Mouse (Mus musculus) frontal cortex, postnatal 36 days (tissue): Measurements from ENCODE around the gene Prom2.
A peak's percentile ranks its signal among the peaks of the same experiment; 100 is the strongest.

Source experiments
- DNase-seq, 2 experiments: peaks; one replicate each; pipeline ENCODE4 v3.0.0; 2022; ENCODE audit warnings: low spot score in 2 of 2

The Prom2 gene

GRCm38 (mm10) chr2:127523950-127524729 is 17.1 kb downstream of the Prom2 start:
- no peak for DNase-seq

DNA sequence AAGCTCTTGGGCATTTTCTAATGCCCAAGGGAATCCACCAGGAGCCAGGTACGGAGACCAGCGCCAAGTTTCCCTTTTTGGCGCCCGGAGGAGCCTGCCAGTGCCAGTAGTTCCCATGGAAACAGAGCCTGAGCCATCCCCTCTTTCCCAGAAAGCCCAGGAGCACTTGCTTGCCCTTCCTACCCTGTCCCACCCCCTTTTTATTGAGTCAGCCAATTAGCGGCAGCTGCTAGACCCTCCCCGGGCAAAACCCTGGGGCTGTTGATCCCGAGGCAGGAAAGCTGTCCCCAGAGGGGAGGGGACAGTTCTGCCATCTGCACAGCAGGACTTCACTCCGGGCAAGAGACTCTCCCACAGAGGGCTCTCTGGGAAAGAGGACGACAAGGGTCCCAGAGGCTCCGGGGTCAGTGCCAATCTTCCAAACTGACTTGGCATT is 19.2 kb downstream of the Prom2 start, which contains the start of gene Kcnip3:
Kcnip3 (minus strand) TSS at position 89 of the 436 bp plus-strand sequence.
- DNase-seq = peak; percentile 75 to 80

DNA sequence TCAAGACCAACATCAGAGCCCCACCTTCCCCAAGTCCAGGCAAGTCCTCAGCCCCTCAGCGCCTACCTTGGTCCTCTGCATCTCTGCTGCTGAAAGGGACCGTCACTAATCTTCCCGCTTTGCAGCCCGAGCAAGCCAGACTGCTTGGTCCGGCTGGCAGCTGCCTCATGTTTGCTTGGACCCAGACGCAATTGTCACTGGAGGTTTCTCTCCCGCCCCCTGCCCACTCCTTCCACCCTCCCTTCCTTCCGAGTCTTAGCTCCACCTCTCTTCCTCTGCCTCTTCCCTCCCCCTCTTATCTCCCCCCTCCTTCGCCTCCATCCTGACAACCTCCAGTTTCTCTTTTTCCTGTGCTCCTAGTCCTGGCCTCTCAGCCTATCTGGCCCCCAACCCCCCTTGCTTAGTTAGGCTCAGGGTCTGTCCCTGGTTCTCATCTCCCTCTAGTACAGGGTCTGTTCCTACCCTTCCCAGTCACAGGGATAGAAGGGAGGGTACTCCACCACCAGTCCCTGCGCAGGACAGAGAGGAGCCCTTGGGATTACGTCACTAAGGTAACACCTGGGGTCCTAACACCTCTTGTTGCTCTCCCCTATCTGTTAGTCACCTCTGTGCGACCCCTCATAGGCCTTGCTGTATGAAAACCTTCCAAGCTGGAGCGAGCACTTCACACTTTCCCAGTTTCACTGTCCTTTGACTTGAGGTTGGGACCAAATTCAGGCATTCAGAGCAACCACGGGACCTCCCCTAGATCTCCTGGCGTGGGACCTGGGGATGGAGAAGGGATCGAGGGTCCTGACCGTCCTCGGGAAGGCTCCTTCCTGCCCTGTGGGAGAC is 19.9 kb downstream of the Prom2 start:
- DNase-seq = peak in 1 of 2 experiments; percentile 79

- DNase-seq = no peak
These were observed 21.1 kb downstream of the Prom2 start for GRCm38 (mm10) chr2:127520123-127520522.

GRCm38 (mm10) chr2:127519308-127519707 is 22.0 kb downstream of the Prom2 start:
- no peak for DNase-seq

GRCm38 (mm10) chr2:127518831-127519230 is 22.4 kb downstream of the Prom2 start:
- DNase-seq = no peak

GRCm38 (mm10) chr2:127518273-127518672 is 23.0 kb downstream of the Prom2 start:
- DNase-seq = peak in 1 of 2 experiments; percentile 69

- peak in 1 of 2 experiments; percentile 84 for DNase-seq
These were observed 24.2 kb downstream of the Prom2 start for GRCm38 (mm10) chr2:127517081-127517480.

DNA sequence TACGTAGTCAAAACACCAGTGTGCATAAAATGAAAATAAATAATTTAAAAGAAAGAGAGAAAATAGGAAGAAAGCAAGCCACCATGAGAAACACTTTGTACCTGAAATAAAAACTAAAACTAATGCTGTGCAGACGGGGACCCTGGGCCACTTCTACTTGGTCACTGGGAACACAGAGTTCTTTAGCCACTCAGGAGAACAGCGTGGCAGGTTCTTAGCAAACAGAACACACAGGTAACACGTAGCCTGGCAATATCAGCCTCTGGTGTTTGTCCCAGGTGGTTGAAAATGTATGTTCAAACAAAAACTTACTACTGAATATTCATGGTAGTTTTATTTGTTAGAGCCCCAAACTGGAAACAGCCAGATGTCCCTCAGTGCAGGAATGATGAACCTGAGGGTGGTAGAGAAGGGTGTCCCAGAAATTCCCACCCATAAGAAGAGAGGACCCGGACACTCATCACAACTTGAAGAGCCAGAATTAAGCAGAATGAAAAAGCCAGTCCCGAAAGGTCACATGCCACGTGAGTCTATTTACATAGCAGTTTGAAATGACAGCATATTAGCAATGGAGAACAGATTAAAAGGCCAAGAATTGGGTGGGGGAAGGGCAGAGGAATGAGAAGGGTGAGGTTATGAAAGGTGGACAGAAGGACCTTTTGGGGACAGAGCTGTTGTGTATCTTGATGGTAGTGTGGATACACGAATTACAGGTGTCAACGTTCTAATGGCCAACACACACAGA is 26.7 kb downstream of the Prom2 start:
- no peak for DNase-seq

DNA sequence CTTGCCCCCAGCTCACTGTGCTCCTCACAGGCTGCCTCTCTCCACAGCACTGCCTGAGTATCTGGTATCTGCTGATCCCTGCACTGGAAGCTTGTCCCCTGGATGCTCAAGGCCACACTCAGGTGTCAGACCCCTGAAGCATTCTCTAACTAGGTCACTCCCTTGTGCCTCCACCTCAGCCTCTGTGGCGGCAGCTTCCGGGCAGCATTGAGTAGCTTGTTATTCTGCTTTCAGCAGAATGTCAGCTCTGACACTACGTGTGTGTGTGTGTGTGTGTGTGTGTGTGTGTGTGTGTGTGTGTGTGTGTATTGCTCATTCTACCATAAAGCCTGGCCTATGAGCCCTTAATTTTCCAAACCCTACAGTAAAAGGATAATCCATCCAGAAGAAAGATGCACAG is 28.0 kb downstream of the Prom2 start:
- DNase-seq = no peak

DNA sequence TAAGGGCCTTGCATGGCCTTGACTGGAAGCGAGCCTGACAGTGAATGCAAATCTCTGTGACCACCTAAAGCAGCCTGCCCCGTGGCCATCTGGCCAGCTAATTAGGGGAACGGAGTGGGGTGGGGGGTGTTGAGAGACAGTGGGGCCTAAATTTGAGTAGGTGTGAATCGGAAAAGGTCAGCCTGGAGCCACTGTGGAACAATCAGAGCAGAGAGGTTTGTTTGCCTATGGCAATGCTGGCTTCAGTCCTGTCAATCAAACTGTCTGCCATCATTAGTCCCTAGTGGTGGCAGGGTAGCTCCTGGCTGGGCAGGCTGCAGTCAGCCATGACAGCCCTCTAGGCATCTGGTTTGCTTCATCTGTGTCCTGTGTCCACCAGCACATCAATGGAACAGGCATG is 29.8 kb downstream of the Prom2 start:
- no peak for DNase-seq

- DNase-seq = peak in 1 of 2 experiments; percentile 52
These were observed 33.2 kb downstream of the Prom2 start for GRCm38 (mm10) chr2:127507967-127508660.

GRCm38 (mm10) chr2:127507077-127507774 is 34.0 kb downstream of the Prom2 start:
- peak; percentile 86 to 87 for DNase-seq

- DNase-seq = no peak
These were observed 35.1 kb downstream of the Prom2 start for GRCm38 (mm10) chr2:127506131-127506632.

- DNase-seq = no peak
These were observed 36.1 kb downstream of the Prom2 start for GRCm38 (mm10) chr2:127505196-127505595.

GRCm38 (mm10) chr2:127503751-127504549 is 37.3 kb downstream of the Prom2 start:
- DNase-seq = peak in 1 of 2 experiments; percentile 47

DNA sequence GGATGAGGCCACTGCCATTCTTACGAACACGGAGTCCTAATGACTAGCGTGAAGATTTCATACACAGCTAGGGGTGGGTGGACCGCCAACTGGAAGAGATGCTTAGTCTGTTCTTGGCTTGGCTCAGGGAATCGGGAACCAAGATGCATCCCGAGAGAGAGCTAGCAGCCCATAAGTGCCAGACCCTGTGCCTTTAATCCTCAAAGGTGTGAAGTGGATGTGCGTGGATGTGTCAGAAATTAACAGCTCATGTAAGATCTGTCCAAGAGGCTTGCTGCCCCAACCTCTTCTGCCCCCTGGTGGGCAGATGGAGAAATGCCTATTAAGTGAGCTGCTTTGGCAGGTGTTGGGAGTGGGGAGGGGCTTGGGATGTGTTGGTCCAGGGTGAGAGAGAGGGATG is 40.2 kb downstream of the Prom2 start:
- DNase-seq = peak; percentile 60 to 73

- DNase-seq = peak; percentile 32 to 70
These were observed 42.5 kb downstream of the Prom2 start for GRCm38 (mm10) chr2:127498750-127499149.

DNA sequence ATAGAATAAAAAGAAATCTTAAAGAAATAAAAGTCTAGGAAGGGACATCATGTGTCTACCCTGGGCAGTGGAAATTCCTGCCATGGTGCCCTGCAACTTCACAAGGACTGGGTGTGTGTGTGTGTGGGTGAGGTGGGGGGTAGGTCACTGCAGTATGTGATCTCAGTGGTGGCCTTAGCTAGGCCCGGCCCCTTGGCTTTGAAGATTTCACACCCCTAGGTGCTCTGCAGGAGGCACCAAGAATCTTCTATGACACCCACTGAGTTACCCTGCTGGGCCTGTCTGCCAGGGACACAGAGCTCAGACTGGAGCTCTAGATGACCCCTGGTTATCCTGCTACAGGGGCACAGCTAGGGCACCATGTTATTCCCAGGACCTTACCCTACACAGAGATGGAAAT is 44.9 kb downstream of the Prom2 start:
- DNase-seq = no peak
